Mouse (Mus musculus) G1E (cell line): ENCODE measurements around the gene Nat14. TPM values are rescaled to one million over a fixed set of nuclear protein-coding genes. Genes with fewer than 3 reads are reported as not detected.

Source experiments
- ATAC-seq: 2 replicates; pipeline ENCODE4 v1.8.0; 2016; ENCODE audit warnings: mild to moderate bottlenecking; ENCODE audit not compliant: insufficient number of reproducible peaks, poor library complexity, low FRiP score, severe bottlenecking; ENCODE audit errors: extremely low read depth
- DNase-seq: peaks from one replicate; pipeline ENCODE4 v3.0.0; 2012; ENCODE audit warnings: low spot score
- H3K27me3 ChIP-seq: 2 replicates; pipeline ENCODE4 v1.6.1; 2012; ENCODE audit warnings: mild to moderate bottlenecking, low read length, inconsistent platforms; ENCODE audit not compliant: insufficient read depth
- H3K36me3 ChIP-seq: replicated peaks from 2 replicates; pipeline ENCODE3; 2012; ENCODE audit warnings: mild to moderate bottlenecking, inconsistent platforms
- H3K4me1 ChIP-seq: 2 replicates; pipeline ENCODE4 v1.6.1; 2012; ENCODE audit warnings: low read depth, low read length, inconsistent platforms, mixed read lengths; ENCODE audit not compliant: insufficient read depth
- H3K4me3 ChIP-seq: 2 replicates; pipeline ENCODE4 v1.5.1; 2012; ENCODE audit warnings: low read depth, mild to moderate bottlenecking, inconsistent platforms, low read length, moderate library complexity, mixed read lengths
- H3K9me3 ChIP-seq: replicated peaks from 2 replicates; pipeline ENCODE4 v1.6.1; 2012; ENCODE audit warnings: inconsistent platforms
- CTCF ChIP-seq: IDR thresholded peaks from 2 replicates; pipeline ENCODE4 v1.5.1; 2012; ENCODE audit warnings: low read depth, low read length, inconsistent platforms, mixed read lengths
- GATA1 ChIP-seq: IDR thresholded peaks from 2 replicates; pipeline ENCODE4 v1.6.1; 2012; ENCODE audit warnings: borderline replicate concordance, low read length, inconsistent platforms, mixed read lengths
- GATA2 ChIP-seq: IDR thresholded peaks from 2 replicates; pipeline ENCODE4 v1.6.1; 2012; ENCODE audit warnings: low read depth, low read length, inconsistent platforms, borderline replicate concordance
- POLR2AphosphoS5 ChIP-seq: IDR thresholded peaks from 2 replicates; pipeline ENCODE4 v1.6.1; 2012; ENCODE audit warnings: low read depth, low read length, inconsistent platforms; ENCODE audit not compliant: insufficient replicate concordance
- TAL1 ChIP-seq: conservative IDR thresholded peaks from 2 replicates; pipeline ENCODE4 v1.6.1; 2012; ENCODE audit warnings: low read depth, low read length, inconsistent platforms, mixed read lengths
- polyA plus RNA-seq: library from polyadenylated mRNA; stranded (reverse); fragments of >175 nt; gene quantifications from 2 replicates; pipeline ENCODE4 v1.2.3, GENCODE M21; 2012
- total RNA-seq, 2 experiments: library from RNA; stranded (forward) in 1 of 2; stranded (reverse) in 1 of 2; fragments of 200-1000 nt in 1 of 2; fragments of >200 nt in 1 of 2; fragmentation: Nextera tagmentation in 1 of 2; gene quantifications; 2 replicates each; pipeline ENCODE4 v1.2.3; 2014 to 2017

Nat14 gene
- total and polyA plus RNA-seq, 3 experiments: 0.85 to 3.6 (median 1.1) TPM

- Histone ChIP-seq H3K9me3 (peaks cover 6% of the 10 kb centered on the region; the same call in 1 of the 2 replicates), H3K4me1 (peaks cover 50% of the 10 kb centered on the region), H3K36me3 (peaks cover 56% of the 10 kb centered on the region), H3K4me3 (no peak overlapping the region), H3K27me3 (peaks cover 8% of the 10 kb centered on the region; the same call in 1 of the 2 replicates)
- TF ChIP-seq CTCF: no peak
- TF ChIP-seq TAL1: no peak
- no peak for TF ChIP-seq GATA1
- TF ChIP-seq GATA2: no peak
- TF ChIP-seq POLR2AphosphoS5: no peak
- ATAC-seq (no peak), DNase-seq (no peak)
Observed at GRCm38 (mm10) chr7:4919096-4919495, 2.7 kb upstream of the Nat14 start.

DNA sequence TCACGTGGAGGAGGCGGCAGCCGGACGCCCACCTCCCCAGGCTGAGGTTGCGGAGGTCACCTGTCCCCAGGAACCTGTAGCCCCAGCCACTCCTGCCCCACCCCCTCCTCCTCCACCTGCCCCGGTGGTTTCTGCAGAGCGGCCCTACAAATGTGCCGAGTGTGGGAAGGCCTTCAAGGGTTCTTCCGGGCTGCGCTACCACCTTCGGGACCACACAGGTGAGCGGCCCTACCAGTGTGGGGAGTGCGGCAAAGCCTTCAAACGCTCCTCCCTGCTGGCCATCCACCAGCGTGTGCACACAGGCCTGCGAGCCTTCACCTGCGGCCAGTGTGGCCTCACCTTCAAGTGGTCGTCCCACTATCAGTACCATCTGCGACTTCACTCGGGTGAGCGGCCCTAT lies 1.9 kb upstream of the Nat14 start:
- peaks cover 12% of the 10 kb centered on the region; the same call in 1 of the 2 replicates for H3K27me3 ChIP-seq
- no peak for TF ChIP-seq POLR2AphosphoS5
- ATAC-seq (no peak), DNase-seq (no peak)
- peaks cover 51% of the 10 kb centered on the region for H3K4me1 ChIP-seq
- H3K4me3 ChIP-seq: no peak overlapping the region; the same call in 1 of the 2 replicates
- H3K9me3 ChIP-seq: peaks cover 6% of the 10 kb centered on the region; the same call in 1 of the 2 replicates
- peaks cover 56% of the 10 kb centered on the region for H3K36me3 ChIP-seq

GRCm38 (mm10) chr7:4920496-4920895 lies 1.3 kb upstream of the Nat14 start:
- TF ChIP-seq GATA2 (no peak), POLR2AphosphoS5 (no peak), GATA1 (no peak), CTCF (no peak), TAL1 (no peak)
- H3K27me3 ChIP-seq: peaks cover 14% of the 10 kb centered on the region; the same call in 1 of the 2 replicates
- DNase-seq: no peak
- no peak for ATAC-seq
- H3K4me3 ChIP-seq: no peak overlapping the region; the same call in 1 of the 2 replicates
- peaks cover 6% of the 10 kb centered on the region; the same call in 1 of the 2 replicates for H3K9me3 ChIP-seq
- peaks cover 51% of the 10 kb centered on the region for H3K4me1 ChIP-seq
- H3K36me3 ChIP-seq: peaks cover 56% of the 10 kb centered on the region

DNA sequence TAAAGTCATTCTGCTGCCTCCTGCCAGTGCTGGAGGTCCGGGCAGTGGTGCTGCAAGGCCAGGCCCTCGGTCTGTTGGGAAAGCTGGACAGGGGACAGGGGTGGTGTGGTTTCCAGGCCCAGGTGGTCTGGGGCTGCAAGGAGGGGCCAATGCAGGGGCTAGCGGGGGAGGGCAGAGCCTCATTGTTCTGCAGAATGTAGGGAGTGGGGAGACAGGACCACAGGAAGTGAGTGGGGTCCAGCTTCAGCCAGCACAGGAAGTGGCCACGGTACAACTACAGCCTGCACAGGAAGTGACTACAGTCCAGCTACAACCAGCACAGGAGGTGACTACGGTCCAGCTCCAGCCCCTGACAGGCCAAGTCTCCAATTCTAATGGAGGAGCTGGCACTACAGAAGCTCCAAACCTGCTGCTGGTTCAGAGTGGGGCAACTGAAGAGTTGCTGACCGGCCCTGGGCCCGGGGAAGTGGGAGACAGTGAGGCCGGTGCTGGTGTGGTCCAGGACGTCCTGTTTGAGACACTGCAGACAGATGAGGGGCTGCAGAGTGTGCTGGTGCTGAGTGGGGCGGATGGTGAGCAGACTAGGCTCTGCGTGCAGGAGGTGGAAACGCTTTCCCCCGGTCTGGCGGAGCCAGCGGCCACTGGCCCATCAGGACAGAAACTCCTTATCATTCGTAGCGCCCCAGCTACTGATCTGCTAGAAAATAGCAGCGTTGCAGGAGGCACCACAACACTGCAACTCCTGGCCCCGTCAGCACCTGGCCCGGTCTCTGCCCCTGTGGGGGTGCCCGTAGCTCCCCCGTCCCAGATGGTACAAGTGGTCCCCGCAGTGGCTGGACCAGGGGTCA lies 628 bp upstream of the Nat14 start:
- ATAC-seq: no peak
- peaks cover 6% of the 10 kb centered on the region; the same call in 1 of the 2 replicates for H3K9me3 ChIP-seq
- no peak overlapping the region for H3K4me3 ChIP-seq
- H3K27me3 ChIP-seq: peaks cover 17% of the 10 kb centered on the region; the same call in 1 of the 2 replicates
- DNase-seq: no peak
- TF ChIP-seq GATA2 (no peak), TAL1 (no peak), POLR2AphosphoS5 (no peak), CTCF (no peak), GATA1 (no peak)
- H3K4me1 ChIP-seq: peaks cover 45% of the 10 kb centered on the region
- peaks cover 55% of the 10 kb centered on the region for H3K36me3 ChIP-seq

DNA sequence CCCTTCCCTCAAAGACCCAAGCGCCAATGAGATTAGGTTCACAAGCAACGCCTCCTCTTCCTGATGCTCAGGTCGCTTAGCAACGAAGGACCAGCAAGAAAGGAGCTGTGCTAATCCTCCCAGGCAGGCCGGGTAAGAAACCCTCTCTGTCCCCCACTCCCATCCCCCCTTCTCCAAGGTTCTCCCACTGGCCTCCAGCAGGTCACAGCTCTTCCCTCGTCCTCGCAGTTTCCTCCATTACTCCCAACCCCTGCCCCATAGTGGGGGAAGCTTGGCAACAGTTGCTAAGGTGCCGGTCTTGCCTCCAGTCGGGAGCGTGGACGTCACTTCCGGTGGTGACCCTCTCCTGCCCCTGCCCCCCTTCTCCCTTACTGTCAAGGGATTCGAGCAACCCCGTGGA lies 680 bp downstream of the Nat14 start:
- H3K4me1 ChIP-seq: peaks cover 34% of the 10 kb centered on the region
- TF ChIP-seq GATA2: no peak
- TF ChIP-seq GATA1: no peak
- no peak for TF ChIP-seq TAL1
- no peak for TF ChIP-seq POLR2AphosphoS5
- TF ChIP-seq CTCF: no peak
- ATAC-seq (no peak), DNase-seq (no peak)
- peaks cover 6% of the 10 kb centered on the region; the same call in 1 of the 2 replicates for H3K9me3 ChIP-seq
- H3K4me3 ChIP-seq: peak overlapping the region; percentile 15; the same call in 1 of the 2 replicates
- peaks cover 31% of the 10 kb centered on the region for H3K27me3 ChIP-seq
- H3K36me3 ChIP-seq: peaks cover 42% of the 10 kb centered on the region

DNA sequence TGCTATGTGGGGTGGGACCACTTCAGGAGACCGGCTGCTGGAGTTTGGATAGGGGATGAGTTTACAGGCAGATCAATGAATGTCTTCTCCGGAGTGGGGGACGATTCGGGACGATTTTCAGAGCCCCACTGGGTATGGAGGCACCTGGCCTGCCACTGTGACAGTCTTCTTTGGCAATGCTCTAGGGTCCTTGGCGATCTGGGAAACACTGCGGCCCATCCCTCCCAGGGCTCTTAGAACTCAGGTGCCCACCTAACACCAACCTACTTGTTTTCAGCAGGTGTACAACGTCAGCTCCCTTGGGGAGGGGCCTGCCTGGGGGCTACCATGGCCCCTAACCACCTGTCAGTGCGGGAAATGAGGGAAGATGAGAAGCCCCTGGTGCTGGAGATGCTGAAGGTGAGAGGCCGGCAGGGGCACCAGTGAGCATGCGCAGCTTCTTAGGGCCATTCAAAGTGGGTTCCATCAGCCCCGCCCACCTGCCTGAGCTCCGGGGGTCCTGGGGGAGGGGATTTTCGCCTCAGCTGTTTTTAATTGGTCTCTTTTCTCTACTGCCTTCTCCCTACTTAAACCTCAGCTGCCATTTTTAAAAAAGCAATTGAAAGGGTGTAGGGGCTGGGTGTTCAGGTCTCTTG lies 1.2 kb downstream of the Nat14 start:
- Histone ChIP-seq H3K27me3 (peaks cover 35% of the 10 kb centered on the region), H3K4me1 (peaks cover 34% of the 10 kb centered on the region), H3K9me3 (peaks cover 6% of the 10 kb centered on the region; the same call in 1 of the 2 replicates), H3K36me3 (peaks cover 36% of the 10 kb centered on the region), H3K4me3 (peak overlapping the region; percentile 15; the same call in 1 of the 2 replicates)
- ATAC-seq (no peak), DNase-seq (no peak)
- TF ChIP-seq GATA1 (no peak), CTCF (no peak), GATA2 (no peak), POLR2AphosphoS5 (no peak), TAL1 (no peak)
